Mouse (Mus musculus): ENCODE measurements around the gene St6galnac3.

St6galnac3 gene

GRCm38 (mm10) chr3:153296375-153297068 is 428.5 kb downstream of the St6galnac3 start:
- no peaks in the 10 kb centered on the region for H3K36me3 ChIP-seq (ENCODE audit: control insufficient read depth, insufficient read depth, low read length, poor library complexity, severe bottlenecking)
- H3K27me3 ChIP-seq (ENCODE audit: control insufficient read depth, insufficient read depth, low read length, poor library complexity, severe bottlenecking): no peaks in the 10 kb centered on the region
- DNase-seq (ENCODE audit: low read depth, low spot score): no peak

- Histone ChIP-seq H3K36me3 (ENCODE audit: control insufficient read depth, insufficient read depth, low read length, poor library complexity, severe bottlenecking) (no peaks in the 10 kb centered on the region), H3K27me3 (ENCODE audit: control insufficient read depth, insufficient read depth, low read length, poor library complexity, severe bottlenecking) (no peaks in the 10 kb centered on the region)
- DNase-seq (ENCODE audit: low read depth, low spot score): peak; percentile 47
These were observed 432.1 kb downstream of the St6galnac3 start for GRCm38 (mm10) chr3:153292853-153293252.

- H3K27me3 ChIP-seq (ENCODE audit: control insufficient read depth, insufficient read depth, low read length, poor library complexity, severe bottlenecking): no peaks in the 10 kb centered on the region
- DNase-seq (ENCODE audit: low read depth, low spot score): no peak
These were observed 432.6 kb downstream of the St6galnac3 start for GRCm38 (mm10) chr3:153292363-153292762.

GRCm38 (mm10) chr3:153291406-153292045 is 433.4 kb downstream of the St6galnac3 start:
- H3K36me3 ChIP-seq (ENCODE audit: control insufficient read depth, insufficient read depth, low read length, poor library complexity, severe bottlenecking): no peaks in the 10 kb centered on the region

More at GRCm38 (mm10) chr3:153292363-153292762, 432.6 kb downstream of the St6galnac3 start:
- H3K36me3 ChIP-seq (ENCODE audit: control insufficient read depth, insufficient read depth, low read length, poor library complexity, severe bottlenecking): no peaks in the 10 kb centered on the region

GRCm38 (mm10) chr3:153289971-153290370 is 435.0 kb downstream of the St6galnac3 start:
- Histone ChIP-seq H3K27me3 (ENCODE audit: control insufficient read depth, insufficient read depth, low read length, poor library complexity, severe bottlenecking) (no peaks in the 10 kb centered on the region), H3K36me3 (ENCODE audit: control insufficient read depth, insufficient read depth, low read length, poor library complexity, severe bottlenecking) (no peaks in the 10 kb centered on the region)
- DNase-seq (ENCODE audit: low read depth, low spot score): no peak

More at GRCm38 (mm10) chr3:153291406-153292045, 433.4 kb downstream of the St6galnac3 start:
- no peaks in the 10 kb centered on the region for H3K27me3 ChIP-seq (ENCODE audit: control insufficient read depth, insufficient read depth, low read length, poor library complexity, severe bottlenecking)
- DNase-seq (ENCODE audit: low read depth, low spot score): no peak

- H3K36me3 ChIP-seq (ENCODE audit: control insufficient read depth, insufficient read depth, low read length, poor library complexity, severe bottlenecking): no peaks in the 10 kb centered on the region
- DNase-seq (ENCODE audit: low read depth, low spot score): no peak
- no peaks in the 10 kb centered on the region for H3K27me3 ChIP-seq (ENCODE audit: control insufficient read depth, insufficient read depth, low read length, poor library complexity, severe bottlenecking)
These were observed 437.4 kb downstream of the St6galnac3 start for GRCm38 (mm10) chr3:153287564-153287963.

- no peaks in the 10 kb centered on the region for H3K36me3 ChIP-seq (ENCODE audit: control insufficient read depth, insufficient read depth, low read length, poor library complexity, severe bottlenecking)
- DNase-seq (ENCODE audit: low read depth, low spot score): no peak
These were observed 437.9 kb downstream of the St6galnac3 start for GRCm38 (mm10) chr3:153287081-153287480.

GRCm38 (mm10) chr3:153282123-153282765 is 442.7 kb downstream of the St6galnac3 start:
- DNase-seq (ENCODE audit: low read depth, low spot score): no peak
- no peaks in the 10 kb centered on the region for H3K36me3 ChIP-seq (ENCODE audit: control insufficient read depth, insufficient read depth, low read length, poor library complexity, severe bottlenecking)
- no peaks in the 10 kb centered on the region for H3K27me3 ChIP-seq (ENCODE audit: control insufficient read depth, insufficient read depth, low read length, poor library complexity, severe bottlenecking)

More at GRCm38 (mm10) chr3:153287081-153287480, 437.9 kb downstream of the St6galnac3 start:
- no peaks in the 10 kb centered on the region for H3K27me3 ChIP-seq (ENCODE audit: control insufficient read depth, insufficient read depth, low read length, poor library complexity, severe bottlenecking)

- no peaks in the 10 kb centered on the region for H3K27me3 ChIP-seq (ENCODE audit: control insufficient read depth, insufficient read depth, low read length, poor library complexity, severe bottlenecking)
- no peak for DNase-seq (ENCODE audit: low read depth, low spot score)
- H3K36me3 ChIP-seq (ENCODE audit: control insufficient read depth, insufficient read depth, low read length, poor library complexity, severe bottlenecking): no peaks in the 10 kb centered on the region
These were observed 446.7 kb downstream of the St6galnac3 start for GRCm38 (mm10) chr3:153278249-153278648.

- DNase-seq (ENCODE audit: low read depth, low spot score): no peak
- Histone ChIP-seq H3K27me3 (ENCODE audit: control insufficient read depth, insufficient read depth, low read length, poor library complexity, severe bottlenecking) (no peaks in the 10 kb centered on the region), H3K36me3 (ENCODE audit: control insufficient read depth, insufficient read depth, low read length, poor library complexity, severe bottlenecking) (no peaks in the 10 kb centered on the region)
These were observed 447.5 kb downstream of the St6galnac3 start for GRCm38 (mm10) chr3:153277389-153277999.

GRCm38 (mm10) chr3:153276830-153277388 is 448.1 kb downstream of the St6galnac3 start:
- H3K36me3 ChIP-seq (ENCODE audit: control insufficient read depth, insufficient read depth, low read length, poor library complexity, severe bottlenecking): no peaks in the 10 kb centered on the region

GRCm38 (mm10) chr3:153276101-153276829 is 448.7 kb downstream of the St6galnac3 start:
- H3K27me3 ChIP-seq (ENCODE audit: control insufficient read depth, insufficient read depth, low read length, poor library complexity, severe bottlenecking): no peaks in the 10 kb centered on the region
- H3K36me3 ChIP-seq (ENCODE audit: control insufficient read depth, insufficient read depth, low read length, poor library complexity, severe bottlenecking): no peaks in the 10 kb centered on the region
- peak; percentile 35 for DNase-seq (ENCODE audit: low read depth, low spot score)

More at GRCm38 (mm10) chr3:153276830-153277388, 448.1 kb downstream of the St6galnac3 start:
- DNase-seq (ENCODE audit: low read depth, low spot score): no peak
- no peaks in the 10 kb centered on the region for H3K27me3 ChIP-seq (ENCODE audit: control insufficient read depth, insufficient read depth, low read length, poor library complexity, severe bottlenecking)

- no peak for DNase-seq (ENCODE audit: low read depth, low spot score)
- no peaks in the 10 kb centered on the region for H3K27me3 ChIP-seq (ENCODE audit: control insufficient read depth, insufficient read depth, low read length, poor library complexity, severe bottlenecking)
- H3K36me3 ChIP-seq (ENCODE audit: control insufficient read depth, insufficient read depth, low read length, poor library complexity, severe bottlenecking): no peaks in the 10 kb centered on the region
These were observed 452.7 kb downstream of the St6galnac3 start for GRCm38 (mm10) chr3:153272241-153272640.

- H3K36me3 ChIP-seq (ENCODE audit: control insufficient read depth, insufficient read depth, low read length, poor library complexity, severe bottlenecking): no peaks in the 10 kb centered on the region
- no peaks in the 10 kb centered on the region for H3K27me3 ChIP-seq (ENCODE audit: control insufficient read depth, insufficient read depth, low read length, poor library complexity, severe bottlenecking)
- peak; percentile 54 for DNase-seq (ENCODE audit: low read depth, low spot score)
These were observed 457.6 kb downstream of the St6galnac3 start for GRCm38 (mm10) chr3:153267397-153267796.

All from splenic B cell, adult 2 months (primary cell).